ENCODE assay signal across 11 mouse cellular contexts in genomic region chr2:139609662-139610291, GRCm38 (mm10).
A peak's percentile ranks its signal among the peaks of the same experiment; 100 is the strongest.
DNase-seq lines count a peak whose midpoint lies in the region; ATAC-seq lines count a peak whose summit lies in the region.
"Had no signal": no experiment of that assay in that cellular context is flagged by ENCODE, and none has a peak within 500 bp of the region (broad histone marks: within the 10 kb centered on the region; RNA-seq: fewer than 3 reads in every experiment).

No protein-coding gene starts in this region.

- H3K9me3 ChIP-seq in forebrain, embryonic 14.5 days (replicated peaks; ENCODE audit: control insufficient read depth, low read length): no peaks in the 10 kb centered on the region
- no peaks in the 10 kb centered on the region for H3K9me3 ChIP-seq in limb, embryonic 11.5 days (ENCODE audit: control insufficient read depth, low read length)
- no peaks in the 10 kb centered on the region for H3K9me3 ChIP-seq in neural tube, embryonic 11.5 days (ENCODE audit: control insufficient read depth, low read length)

- no peak overlapping the region for H3K4me3 ChIP-seq in forebrain, embryonic 14.5 days (ENCODE audit: low read depth, low read length)
- H3K4me3 ChIP-seq in limb, embryonic 11.5 days (ENCODE audit: low read depth, low read length): no peak overlapping the region
- no peak overlapping the region for H3K4me3 ChIP-seq in neural tube, embryonic 11.5 days (ENCODE audit: low read depth, low read length)

- H3K27me3 ChIP-seq in forebrain, embryonic 14.5 days (replicated peaks; ENCODE audit: control insufficient read depth, insufficient read depth, low read length): no peaks in the 10 kb centered on the region
- H3K27me3 ChIP-seq in limb, embryonic 11.5 days (ENCODE audit: control insufficient read depth, insufficient read depth, low read length): no peaks in the 10 kb centered on the region
- no peaks in the 10 kb centered on the region for H3K27me3 ChIP-seq in neural tube, embryonic 11.5 days (ENCODE audit: control insufficient read depth, insufficient read depth, low read length)

- no peak overlapping the region for H3K9ac ChIP-seq in forebrain, embryonic 14.5 days (ENCODE audit: low read length)
- H3K9ac ChIP-seq in limb, embryonic 11.5 days (ENCODE audit: low read length): no peak overlapping the region
- no peak overlapping the region for H3K9ac ChIP-seq in neural tube, embryonic 11.5 days (ENCODE audit: low read length)

- 0 out of 2 replicates have a peak overlapping the region, but pooled peaks have one; percentile 8 for H3K4me2 ChIP-seq in forebrain, embryonic 14.5 days (ENCODE audit: low read length)
- peak overlapping the region; percentile 21; the same call in 1 of the 2 replicates for H3K4me2 ChIP-seq in limb, embryonic 11.5 days (ENCODE audit: low read depth, severe bottlenecking)
- H3K4me2 ChIP-seq in neural tube, embryonic 11.5 days (ENCODE audit: low read depth): no peak overlapping the region
- H3K4me2 ChIP-seq: heart, embryonic 11.5 days had no signal

- H3K36me3 ChIP-seq in forebrain, embryonic 14.5 days (ENCODE audit: control insufficient read depth, insufficient read depth, low read length): no peaks in the 10 kb centered on the region
- no peaks in the 10 kb centered on the region for H3K36me3 ChIP-seq in limb, embryonic 11.5 days (ENCODE audit: control insufficient read depth, insufficient read depth, low read length)
- H3K36me3 ChIP-seq in neural tube, embryonic 11.5 days (ENCODE audit: control insufficient read depth, insufficient read depth, low read length): no peaks in the 10 kb centered on the region

- 3% methylated on average over 8 of the region's 8 CpGs for WGBS in forebrain, embryonic 14.5 days
- 10% methylated on average over 8 of the region's 8 CpGs for WGBS in limb, embryonic 11.5 days
- WGBS in neural tube, embryonic 11.5 days: 23% methylated on average over 8 of the region's 8 CpGs

- ATAC-seq in forebrain, embryonic 14.5 days: peak; percentile 60
- peak; percentile 49 for ATAC-seq in limb, embryonic 11.5 days (ENCODE audit: insufficient number of reproducible peaks, low FRiP score, low TSS enrichment, low read depth)
- no peak for ATAC-seq in neural tube, embryonic 11.5 days (ENCODE audit: insufficient read depth, low FRiP score, low TSS enrichment)
- ATAC-seq: intestine, embryonic 16.5 days had no signal

- H3K4me1 ChIP-seq in forebrain, embryonic 14.5 days (ENCODE audit: control insufficient read depth, insufficient read depth, low read length): peaks cover 16% of the 10 kb centered on the region
- H3K4me1 ChIP-seq in limb, embryonic 11.5 days (ENCODE audit: control insufficient read depth, insufficient read depth, low read length): peaks cover 44% of the 10 kb centered on the region
- H3K4me1 ChIP-seq in neural tube, embryonic 11.5 days (ENCODE audit: control insufficient read depth, insufficient read depth, low read length): peaks cover 23% of the 10 kb centered on the region

- H3K27ac ChIP-seq in forebrain, embryonic 14.5 days (ENCODE audit: low read depth, low read length): no peak overlapping the region
- H3K27ac ChIP-seq in limb, embryonic 11.5 days (replicated peaks; ENCODE audit: low read depth, low read length): peak overlapping the region; percentile 81
- no peak overlapping the region for H3K27ac ChIP-seq in neural tube, embryonic 11.5 days (ENCODE audit: low read depth, low read length)

- peak; percentile 30 for DNase-seq in embryo, embryonic 9.5 days (ENCODE audit: extremely low spot score)
- peak; percentile 43 for DNase-seq in forebrain, embryonic 14.5 days (ENCODE audit: low spot score)
- peak; percentile 77 for DNase-seq in limb, embryonic 11.5 days (ENCODE audit: low spot score)
- DNase-seq in neural tube, embryonic 11.5 days (ENCODE audit: low spot score): peak; percentile 14
- DNase-seq in frontal cortex, postnatal 25 days (ENCODE audit: low spot score in 2 of 2): no peak
- no peak for DNase-seq in spleen, adult 18-20 months
- no peak for DNase-seq in layer of hippocampus, adult 11-12 months (ENCODE audit: low spot score)
- DNase-seq in thymus, postnatal 14 days: no peak
- DNase-seq: layer of hippocampus, postnatal 36 days had no signal

Comparison
In these comparisons a context has a peak if more than half of its experiments do, and no peak if none do; other contexts are left out.
1. DNase-seq: peak in embryo, embryonic 9.5 days (single experiment), forebrain, embryonic 14.5 days (single experiment), limb, embryonic 11.5 days (single experiment) and neural tube, embryonic 11.5 days (single experiment); none in frontal cortex, postnatal 25 days (0 of 2), spleen, adult 18-20 months (0 of 2), layer of hippocampus, adult 11-12 months (single experiment) and thymus, postnatal 14 days (single experiment).